In genomic region chr2:145172978-145173655, GRCm38 (mm10) we compare ENCODE assay signal across 18 mouse cellular contexts. TPM values are rescaled to one million over a fixed set of nuclear protein-coding genes. Genes with fewer than 3 reads are reported as not detected.
A peak's percentile ranks its signal among the peaks of the same experiment; 100 is the strongest.
DNase-seq lines count a peak whose midpoint lies in the region; ATAC-seq and TF ChIP-seq lines count a peak whose summit lies in the region.
"Had no signal": no experiment of that assay in that cellular context is flagged by ENCODE, and none has a peak within 500 bp of the region (broad histone marks: within the 10 kb centered on the region; RNA-seq: fewer than 3 reads in every experiment).

No protein-coding gene starts in this region.

- H3K4me2 ChIP-seq in heart, embryonic 12.5 days: no peak overlapping the region
- H3K4me2 ChIP-seq in midbrain, postnatal 0 days (ENCODE audit: low read depth, low read length, poor library complexity, severe bottlenecking): no peak overlapping the region
- no peak overlapping the region for H3K4me2 ChIP-seq in midbrain, embryonic 14.5 days (ENCODE audit: low read length)
- H3K4me2 ChIP-seq: hindbrain, embryonic 12.5 days; limb, embryonic 15.5 days; stomach, embryonic 15.5 days had no signal

- no peak for ATAC-seq in heart, embryonic 12.5 days (ENCODE audit: insufficient number of reproducible peaks, low FRiP score)
- no peak for ATAC-seq in midbrain, postnatal 0 days (ENCODE audit: low FRiP score)
- no peak for ATAC-seq in midbrain, embryonic 14.5 days (ENCODE audit: low FRiP score, low TSS enrichment)
- ATAC-seq: forebrain, embryonic 14.5 days had no signal

- H3K4me3 ChIP-seq in heart, embryonic 12.5 days: no peak overlapping the region
- no peak overlapping the region for H3K4me3 ChIP-seq in midbrain, postnatal 0 days (ENCODE audit: low read depth, low read length)
- no peak overlapping the region for H3K4me3 ChIP-seq in midbrain, embryonic 14.5 days (replicated peaks; ENCODE audit: low read depth, low read length)
- H3K4me3 ChIP-seq: hindbrain, embryonic 12.5 days; limb, embryonic 15.5 days; midbrain, embryonic 10.5 days; stomach, embryonic 15.5 days had no signal

- H3K27me3 ChIP-seq in heart, embryonic 12.5 days (replicated peaks): peaks cover 5% of the 10 kb centered on the region; the same call in 1 of the 2 replicates
- H3K27me3 ChIP-seq in midbrain, postnatal 0 days (ENCODE audit: insufficient read depth, low read length): no peaks in the 10 kb centered on the region
- H3K27me3 ChIP-seq in midbrain, embryonic 14.5 days (ENCODE audit: control insufficient read depth, insufficient read depth, low read length): no peaks in the 10 kb centered on the region
- H3K27me3 ChIP-seq: hindbrain, embryonic 12.5 days; limb, embryonic 15.5 days had no signal

- peaks cover 6% of the 10 kb centered on the region for H3K4me1 ChIP-seq in heart, embryonic 12.5 days (replicated peaks)
- peaks cover 9% of the 10 kb centered on the region; the same call in 1 of the 2 replicates for H3K4me1 ChIP-seq in midbrain, postnatal 0 days (ENCODE audit: insufficient read depth, low read length)
- H3K4me1 ChIP-seq in midbrain, embryonic 14.5 days (ENCODE audit: control insufficient read depth, insufficient read depth, low read length): peaks cover 12% of the 10 kb centered on the region
- H3K4me1 ChIP-seq: stomach, embryonic 15.5 days had no signal

- H3K9me3 ChIP-seq in heart, embryonic 12.5 days (replicated peaks): no peaks in the 10 kb centered on the region
- H3K9me3 ChIP-seq in midbrain, postnatal 0 days (ENCODE audit: low read length): no peaks in the 10 kb centered on the region
- H3K9me3 ChIP-seq in midbrain, embryonic 14.5 days (ENCODE audit: control insufficient read depth, low read length): no peaks in the 10 kb centered on the region
- H3K9me3 ChIP-seq: hindbrain, embryonic 12.5 days; limb, embryonic 15.5 days; midbrain, embryonic 10.5 days; stomach, embryonic 15.5 days had no signal

- H3K36me3 ChIP-seq in heart, embryonic 12.5 days: no peaks in the 10 kb centered on the region
- no peaks in the 10 kb centered on the region for H3K36me3 ChIP-seq in midbrain, postnatal 0 days (ENCODE audit: insufficient read depth, low read length)
- H3K36me3 ChIP-seq in midbrain, embryonic 14.5 days (ENCODE audit: control insufficient read depth, insufficient read depth, low read length): no peaks in the 10 kb centered on the region
- H3K36me3 ChIP-seq: hindbrain, embryonic 12.5 days; limb, embryonic 15.5 days; midbrain, embryonic 10.5 days; stomach, embryonic 15.5 days had no signal

- TF ChIP-seq CTCF in midbrain, postnatal 0 days (IDR thresholded peaks at IDR 0.05): peak; percentile 16; the same call in 1 of the 2 replicates

- H3K27ac ChIP-seq in heart, embryonic 12.5 days (ENCODE audit: poor library complexity, severe bottlenecking): no peak overlapping the region
- H3K27ac ChIP-seq in midbrain, postnatal 0 days (ENCODE audit: low read depth, low read length): no peak overlapping the region
- no peak overlapping the region for H3K27ac ChIP-seq in midbrain, embryonic 14.5 days (replicated peaks; ENCODE audit: low read depth, low read length)
- H3K27ac ChIP-seq: hindbrain, embryonic 12.5 days; limb, embryonic 15.5 days; midbrain, embryonic 10.5 days; stomach, embryonic 15.5 days had no signal

- intact Hi-C loops in left cerebral cortex, postnatal 14 days (cut with DNase I): no loop called here

- no peak overlapping the region for H3K9ac ChIP-seq in heart, embryonic 12.5 days
- H3K9ac ChIP-seq in midbrain, postnatal 0 days (replicated peaks; ENCODE audit: low read length, poor library complexity, severe bottlenecking): no peak overlapping the region
- H3K9ac ChIP-seq in midbrain, embryonic 14.5 days (replicated peaks; ENCODE audit: low read length): no peak overlapping the region
- H3K9ac ChIP-seq: hindbrain, embryonic 12.5 days; limb, embryonic 15.5 days; stomach, embryonic 15.5 days had no signal

- 79% methylated on average over 4 of the region's 4 CpGs for WGBS in heart, embryonic 12.5 days
- 87% methylated on average over 4 of the region's 4 CpGs for WGBS in midbrain, postnatal 0 days
- 89% methylated on average over 4 of the region's 4 CpGs for WGBS in midbrain, embryonic 14.5 days

- peak; percentile 65 for DNase-seq in heart, adult 11 months
- DNase-seq in midbrain, postnatal 0 days (ENCODE audit: low spot score): no peak
- DNase-seq in midbrain, embryonic 14.5 days: no peak
- peak; percentile 73 for DNase-seq in adipocyte (ENCODE audit: low spot score)
- peak; percentile 40 to 49 for DNase-seq in left cerebral cortex, postnatal 14 days (ENCODE audit: low spot score in 2 of 2)
- DNase-seq in embryo, embryonic 10.5 days (ENCODE audit: low spot score): no peak
- DNase-seq: cerebellum, adult 11-12 months; cerebellum, postnatal 25 days; kidney, adult 9 months; kidney, postnatal 4 days; lung, postnatal 4 days had no signal

RNA-seq across cellular contexts. Expression of gene Slc24a3, which starts 5.6 kb away (rescaled TPM):
- 2.2 and 2.9 TPM in 2 replicates for polyA plus RNA-seq in heart, embryonic 12.5 days (2016; fragmentation: Nextera tagmentation; extraction: Ambion mirVana)
- total RNA-seq in midbrain, postnatal 0 days (2014; rRNA removed): 65.7 and 68.8 TPM in 2 replicates
- polyA plus RNA-seq in midbrain, postnatal 0 days (2015; fragmentation: Nextera tagmentation; extraction: Ambion mirVana): 33.9 and 34.5 TPM in 2 replicates
- polyA plus RNA-seq in midbrain, embryonic 14.5 days (2014; fragmentation: Nextera tagmentation; extraction: Ambion mirVana): 13.1 and 14.4 TPM in 2 replicates
- total RNA-seq in left cerebral cortex, postnatal 14 days (2021): 100 to 1,000 TPM; 159 to 160 TPM
- total RNA-seq: MEL had no signal

Comparison
In these comparisons a context has a peak if more than half of its experiments do, and no peak if none do; other contexts are left out.
1. DNase-seq: peak in heart, adult 11 months (single experiment), adipocyte (single experiment) and left cerebral cortex, postnatal 14 days (2 of 2); none in midbrain, postnatal 0 days (single experiment), midbrain, embryonic 14.5 days (single experiment) and embryo, embryonic 10.5 days (single experiment).